Mouse (Mus musculus) gonadal fat pad, adult 2 months (tissue): ENCODE measurements around the gene Abcb7. TPM values are rescaled to one million over a fixed set of nuclear protein-coding genes. Genes with fewer than 3 reads are reported as not detected.
"Not testable (repeated sequence)": the region's sequence is repeated elsewhere in the genome, so short reads cannot be mapped to it uniquely, and the experiment has no call there.

Source experiments
- DNase-seq: peaks from one replicate; pipeline ENCODE4 v3.0.0-alpha.2; 2012; ENCODE audit warnings: low read depth
- polyA plus RNA-seq: library from polyadenylated mRNA; depleted of rRNA; stranded (reverse); fragments of >200 nt; gene quantifications from 2 replicates; pipeline ENCODE4 v1.2.3, GENCODE M21; 2012; rRNA removed

Abcb7 gene
- polyA plus RNA-seq = 3.4 and 4.3 TPM in 2 replicates

GRCm38 (mm10) chrX:104413183-104413983 lies at the start of gene Abcb7:
TSS of gene Abcb7 (minus strand) at chrX:104413856.
- no peak for DNase-seq

- DNase-seq = no peak
Observed at GRCm38 (mm10) chrX:104461755-104462154, 48.1 kb upstream of the Abcb7 start.

- no peak for DNase-seq
Observed at GRCm38 (mm10) chrX:104452433-104452832, 38.8 kb upstream of the Abcb7 start.

- DNase-seq = no peak
Observed at GRCm38 (mm10) chrX:104433456-104433855, 19.8 kb upstream of the Abcb7 start.

GRCm38 (mm10) chrX:104428108-104428507 lies 14.5 kb upstream of the Abcb7 start:
- DNase-seq = no peak

DNA sequence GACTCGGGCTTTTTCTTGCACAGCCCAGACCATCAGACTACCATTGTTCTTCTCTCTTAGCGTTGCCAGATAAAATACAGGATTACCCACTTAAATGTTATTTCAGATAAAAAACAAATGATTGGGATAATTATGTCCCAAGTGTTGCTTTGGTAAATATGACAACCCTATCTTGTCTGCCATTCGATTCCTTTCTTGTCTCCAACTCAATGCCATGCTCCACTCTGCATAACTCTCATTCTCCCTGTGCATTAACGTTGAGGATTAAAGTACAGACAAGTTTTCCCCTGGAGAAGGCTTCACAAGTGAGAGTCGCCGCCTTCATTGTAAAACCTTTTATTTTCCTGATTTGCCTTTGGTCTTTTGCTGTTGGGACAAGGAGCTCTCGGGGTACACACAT lies 339 bp upstream of the Abcb7 start:
- no peak for DNase-seq

GRCm38 (mm10) chrX:104408137-104408536 lies 5.5 kb downstream of the Abcb7 start:
- no peak for DNase-seq

DNA sequence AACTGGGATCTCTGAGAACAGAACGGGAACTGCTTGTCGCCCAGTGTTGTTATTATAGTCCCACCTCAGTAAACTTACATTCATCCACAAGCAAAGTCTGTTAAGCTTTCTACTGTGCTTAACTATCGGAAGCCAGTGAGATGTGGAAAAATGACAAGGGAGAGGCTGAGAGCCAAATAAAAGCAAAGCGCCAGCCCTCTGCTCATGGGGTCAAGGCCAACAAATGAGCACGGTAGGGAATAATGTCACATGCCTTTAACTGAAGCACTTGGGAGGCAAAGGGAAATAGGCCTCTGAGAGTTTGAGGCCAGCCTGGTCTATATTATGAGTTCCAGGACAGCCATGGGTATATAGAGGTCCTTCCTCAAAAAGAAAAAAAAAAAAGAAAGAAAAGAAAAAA lies 11.2 kb downstream of the Abcb7 start:
- DNase-seq = no peak

DNA sequence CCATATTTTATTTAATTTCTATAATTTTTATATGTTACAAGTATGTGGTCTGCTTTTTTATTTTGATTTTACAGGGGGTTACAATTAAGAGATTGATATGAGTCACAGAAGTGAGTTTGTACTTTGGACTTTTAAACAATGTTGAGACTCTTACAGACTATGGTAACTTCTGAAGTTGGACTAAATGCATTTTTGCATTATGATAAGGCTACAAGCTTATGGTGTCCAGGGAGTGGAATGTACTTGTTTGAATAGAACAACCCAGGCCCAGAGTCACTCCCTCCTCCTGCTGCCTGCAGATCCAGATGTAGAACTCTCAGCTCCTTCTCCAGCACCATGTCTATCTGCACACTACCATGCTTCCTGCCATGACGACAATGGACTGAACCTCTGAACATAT lies 12.5 kb downstream of the Abcb7 start:
- no peak for DNase-seq

DNA sequence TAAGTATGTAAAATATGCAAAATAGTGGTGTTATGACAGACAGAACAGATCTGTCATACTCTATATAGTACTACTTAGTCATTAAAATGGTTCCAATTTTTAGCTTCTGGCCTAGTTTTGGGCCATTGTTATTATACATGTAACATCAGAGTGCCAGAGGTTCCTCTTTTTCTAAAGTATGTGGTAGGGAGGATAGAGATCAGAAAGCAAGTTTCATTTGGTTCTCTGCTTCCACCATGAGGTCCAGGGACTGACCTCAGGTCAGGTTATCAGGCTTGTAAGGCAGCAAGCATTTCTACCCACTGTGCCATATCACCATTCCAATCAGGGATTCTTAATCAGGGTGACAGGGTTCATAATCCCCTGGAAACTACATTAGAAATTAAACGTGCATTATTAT lies 16.1 kb downstream of the Abcb7 start:
- DNase-seq = no peak

- no peak for DNase-seq
Observed at GRCm38 (mm10) chrX:104359686-104360085, 54.0 kb downstream of the Abcb7 start.

- DNase-seq = no peak
Observed at GRCm38 (mm10) chrX:104355842-104356241, 57.8 kb downstream of the Abcb7 start.

GRCm38 (mm10) chrX:104348146-104348545 lies 65.5 kb downstream of the Abcb7 start:
- DNase-seq = not testable (repeated sequence)

- DNase-seq = no peak
Observed at GRCm38 (mm10) chrX:104291721-104292120, 121.9 kb downstream of the Abcb7 start.

- DNase-seq = no peak
Observed at GRCm38 (mm10) chrX:104279828-104280227, 133.8 kb downstream of the Abcb7 start.

DNA sequence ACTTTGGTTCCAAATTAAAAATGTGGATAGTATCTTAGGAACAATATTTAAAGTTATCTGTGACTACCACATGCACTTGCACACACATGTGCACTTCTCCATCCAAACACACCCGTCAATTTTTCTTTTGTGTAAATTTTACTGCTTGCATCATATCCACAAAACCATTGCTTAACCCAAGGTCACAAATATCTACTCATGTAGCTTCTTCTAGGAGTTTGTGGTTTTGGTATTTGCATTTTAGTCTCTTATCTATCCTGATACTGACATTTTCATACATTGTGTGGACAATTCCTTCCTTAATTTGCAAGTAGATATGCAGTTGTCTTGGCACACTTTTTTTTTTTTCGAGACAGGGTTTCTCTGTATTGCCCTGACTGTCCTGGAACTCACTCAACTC lies 149.3 kb downstream of the Abcb7 start:
- DNase-seq = no peak

- no peak for DNase-seq
Observed at GRCm38 (mm10) chrX:104262468-104262867, 151.2 kb downstream of the Abcb7 start.

DNA sequence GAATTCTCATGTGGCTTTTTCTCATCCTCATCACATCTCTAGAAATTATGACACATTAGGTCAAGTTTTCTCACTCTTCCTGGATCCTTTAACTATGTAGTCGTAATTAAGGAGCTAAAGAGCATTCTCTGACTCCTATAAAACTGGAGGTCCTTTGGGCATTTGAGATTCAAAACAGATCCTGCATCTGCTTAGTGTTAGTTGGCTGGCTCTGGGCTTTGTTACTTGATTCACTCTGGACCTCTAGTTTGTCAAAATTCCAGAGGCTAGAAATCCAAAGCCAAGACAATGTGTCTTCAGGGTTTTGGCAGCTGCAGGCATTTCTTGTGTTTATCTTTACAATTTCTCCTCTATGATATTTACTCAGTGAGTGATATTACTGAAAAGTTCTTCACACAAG lies 157.1 kb downstream of the Abcb7 start:
- no peak for DNase-seq

Other genes with a start within 250 kb of the Abcb7 start
- gene Nexmif, start 212.7 kb downstream of the Abcb7 start, polyA plus RNA-seq = 1.9 and 2.5 TPM in 2 replicates
- gene Uprt, start 69.0 kb upstream of the Abcb7 start, polyA plus RNA-seq = 4.5 and 4.9 TPM in 2 replicates